ENCODE assay signal across 13 mouse cellular contexts in genomic region chr10:21889141-21889765, GRCm38 (mm10). TPM values are rescaled to one million over a fixed set of nuclear protein-coding genes. Genes with fewer than 3 reads are reported as not detected.
A peak's percentile ranks its signal among the peaks of the same experiment; 100 is the strongest.
DNase-seq lines count a peak whose midpoint lies in the region; ATAC-seq and TF ChIP-seq lines count a peak whose summit lies in the region.
"Had no signal": no experiment of that assay in that cellular context is flagged by ENCODE, and none has a peak within 500 bp of the region (broad histone marks: within the 10 kb centered on the region; RNA-seq: fewer than 3 reads in every experiment).

No protein-coding gene starts in this region.

- no peaks in the 10 kb centered on the region for H3K9me3 ChIP-seq in hindbrain, embryonic 16.5 days (ENCODE audit: control insufficient read depth, low read length)

- H3K27ac ChIP-seq in embryonic fibroblast, embryonic 13.5 days (ENCODE audit: insufficient read depth, low read length) = peak overlapping the region; percentile 55; the same call in 1 of the 2 replicates
- H3K27ac ChIP-seq in hindbrain, embryonic 16.5 days (ENCODE audit: low read depth, low read length) = no peak overlapping the region
- H3K27ac ChIP-seq: hindbrain, postnatal 0 days; kidney, postnatal 0 days had no signal

- H3K36me3 ChIP-seq in hindbrain, embryonic 16.5 days (ENCODE audit: control insufficient read depth, insufficient read depth, low read length) = no peaks in the 10 kb centered on the region

- no peaks in the 10 kb centered on the region for H3K4me1 ChIP-seq in embryonic fibroblast, embryonic 13.5 days (ENCODE audit: control insufficient read depth, insufficient read depth, low read length)
- peaks cover 17% of the 10 kb centered on the region for H3K4me1 ChIP-seq in hindbrain, embryonic 16.5 days (ENCODE audit: control insufficient read depth, insufficient read depth, low read depth, low read length)

- no peak overlapping the region for H3K9ac ChIP-seq in hindbrain, embryonic 16.5 days (ENCODE audit: low read depth, low read length)

- no peak for ATAC-seq in hindbrain, embryonic 16.5 days
- ATAC-seq: hindbrain, postnatal 0 days; Patski had no signal

- H3K27me3 ChIP-seq in hindbrain, embryonic 16.5 days (replicated peaks; ENCODE audit: control insufficient read depth, insufficient read depth, low read length) = no peaks in the 10 kb centered on the region
- H3K27me3 ChIP-seq: Patski had no signal

- no peak overlapping the region for H3K4me2 ChIP-seq in hindbrain, embryonic 16.5 days (ENCODE audit: low read length)

- H3K4me3 ChIP-seq in embryonic fibroblast, embryonic 13.5 days (ENCODE audit: insufficient read depth, low read length) = no peak overlapping the region
- H3K4me3 ChIP-seq in hindbrain, embryonic 16.5 days (ENCODE audit: low read length) = no peak overlapping the region

- DNase-seq in adrenal gland, adult 2 months = peak; percentile 21
- DNase-seq in adrenal gland, postnatal 14 days = no peak
- peak; percentile 34 to 50 for DNase-seq in lung, adult 18-20 months
- DNase-seq in lung, postnatal 14 days = no peak
- peak; percentile 22 for DNase-seq in skeletal muscle tissue, adult 2 months (ENCODE audit: low read depth, low spot score)
- DNase-seq in frontal cortex, postnatal 36 days (ENCODE audit: low spot score in 2 of 2) = no peak
- DNase-seq: right cerebral cortex, postnatal 25 days; thymus, adult 18-20 months had no signal

- 60% methylated on average over 3 of the region's 3 CpGs for WGBS in hindbrain, embryonic 16.5 days

- TF ChIP-seq POLR2A in embryonic fibroblast, embryonic 13.5 days (IDR thresholded peaks at IDR 0.05; ENCODE audit: low read depth, low read length) = no peak

- TF ChIP-seq CTCF in embryonic fibroblast, embryonic 13.5 days (IDR thresholded peaks at IDR 0.05; ENCODE audit: borderline replicate concordance, insufficient read depth, low read length) = no peak

RNA-seq across cellular contexts. Expression of gene Sgk1, which starts 7.3 kb away (rescaled TPM):
- 100 to 1,000 TPM; 103 to 154 TPM for total RNA-seq in adrenal gland, adult 2 months (2021)
- polyA plus RNA-seq in adrenal gland, adult 2 months (2012; rRNA removed) = 17.3 and 25.4 TPM in 2 replicates
- 173 and 192 TPM in 2 replicates for total RNA-seq in adrenal gland, postnatal 14 days (2021)
- polyA plus RNA-seq in embryonic fibroblast, embryonic 13.5 days (2011; ENCODE audit: insufficient read length, low read depth, missing spikeins) = 122 and 205 TPM in 2 replicates
- polyA plus RNA-seq in hindbrain, embryonic 16.5 days (2015; fragmentation: Nextera tagmentation; extraction: Ambion mirVana) = 43.5 and 44.4 TPM in 2 replicates

Comparison
In these comparisons a context has a peak if more than half of its experiments do, and no peak if none do; other contexts are left out.
1. DNase-seq: peak in adrenal gland, adult 2 months (single experiment), lung, adult 18-20 months (2 of 2) and skeletal muscle tissue, adult 2 months (single experiment); none in adrenal gland, postnatal 14 days (single experiment), lung, postnatal 14 days (single experiment) and frontal cortex, postnatal 36 days (0 of 2).